Comparison of ENCODE assay signal across 10 mouse cellular contexts in the genomic region with DNA sequence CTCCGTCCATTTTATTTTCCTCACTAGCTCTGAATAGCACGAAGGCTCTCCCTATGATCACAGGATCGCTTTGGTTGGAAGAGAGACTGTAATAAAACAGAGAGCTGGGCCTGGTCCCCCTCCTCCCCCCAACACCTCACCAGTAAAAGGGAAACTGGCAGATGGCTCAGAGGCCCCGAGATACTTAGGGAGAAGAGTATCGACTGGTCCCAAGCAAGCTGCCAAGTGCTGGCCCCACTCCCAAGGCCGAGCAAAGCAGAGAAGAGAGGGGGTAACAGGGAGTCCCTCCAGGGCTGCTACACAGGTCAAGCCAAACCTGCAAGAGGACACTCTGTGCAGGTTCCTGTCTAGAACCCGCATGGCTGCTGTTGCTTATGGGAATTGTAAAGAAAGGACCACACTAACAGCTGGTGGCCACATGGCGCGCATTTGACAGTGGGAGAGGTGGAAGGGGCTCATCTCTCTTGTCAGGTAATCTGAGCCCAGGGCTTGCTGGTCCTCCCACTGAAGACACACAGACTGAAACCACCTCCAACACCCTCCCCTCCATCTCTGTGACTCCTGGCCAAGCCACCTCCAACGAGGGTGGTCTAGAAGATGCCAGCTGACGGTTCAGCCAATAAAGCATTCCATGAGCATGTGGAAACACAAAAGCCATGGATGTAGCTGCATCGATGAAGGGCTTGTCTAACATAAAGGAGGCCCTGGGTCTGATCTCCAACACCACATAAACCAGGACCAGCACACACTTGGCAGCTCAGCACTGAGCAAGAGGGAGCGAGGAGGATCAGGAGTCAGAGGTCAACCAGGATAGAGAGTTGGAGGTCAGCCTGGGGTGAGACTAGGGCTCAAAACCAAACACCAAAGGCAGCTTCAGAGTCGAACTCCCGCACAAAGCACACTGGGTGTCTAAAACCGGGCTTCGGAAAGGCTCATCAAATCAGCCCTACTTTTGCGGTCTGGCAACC. TPM values are rescaled to one million over a fixed set of nuclear protein-coding genes. Genes with fewer than 3 reads are reported as not detected.
DNase-seq lines count a peak whose midpoint lies in the region; ATAC-seq lines count a peak whose summit lies in the region.
"Had no signal": no experiment of that assay in that cellular context is flagged by ENCODE, and none has a peak within 500 bp of the region (broad histone marks: within the 10 kb centered on the region; RNA-seq: fewer than 3 reads in every experiment).

No protein-coding gene starts in this region.

- 39% methylated on average over 18 of the region's 18 CpGs for WGBS in forebrain, embryonic 14.5 days

- no peaks in the 10 kb centered on the region for H3K9me3 ChIP-seq in forebrain, embryonic 14.5 days (replicated peaks; ENCODE audit: control insufficient read depth, low read length)

- H3K4me3 ChIP-seq in forebrain, embryonic 14.5 days (ENCODE audit: low read depth, low read length), result no peak overlapping the region

- peak overlapping the region; percentile 1; the same call in 1 of the 2 replicates for H3K4me2 ChIP-seq in forebrain, embryonic 14.5 days (ENCODE audit: low read length)

- peak overlapping the region; percentile 59 for H3K27ac ChIP-seq in forebrain, embryonic 14.5 days (ENCODE audit: low read depth, low read length)

- no peaks in the 10 kb centered on the region for H3K36me3 ChIP-seq in forebrain, embryonic 14.5 days (ENCODE audit: control insufficient read depth, insufficient read depth, low read length)

- no peaks in the 10 kb centered on the region for H3K27me3 ChIP-seq in forebrain, embryonic 14.5 days (replicated peaks; ENCODE audit: control insufficient read depth, insufficient read depth, low read length)
- H3K27me3 ChIP-seq: CH12.LX had no signal

- peak; percentile 83 for ATAC-seq in forebrain, embryonic 14.5 days

- peak; percentile 54 for DNase-seq in gastrocnemius, postnatal 10 days
- DNase-seq in gastrocnemius, adult 18-20 months (ENCODE audit: low spot score), result no peak
- DNase-seq in ZHBTc4 (ENCODE audit: low read depth, low spot score), result peak; percentile 40
- DNase-seq in forebrain, embryonic 14.5 days (ENCODE audit: low spot score), result peak; percentile 86
- DNase-seq in lung, postnatal 4 days, result peak; percentile 41 to 63
- DNase-seq in layer of hippocampus, postnatal 14 days (ENCODE audit: low spot score in 2 of 2), result no peak
- no peak for DNase-seq in kidney, postnatal 36 days
- DNase-seq in frontal cortex, postnatal 10 days (ENCODE audit: low spot score in 2 of 2), result no peak

- H3K4me1 ChIP-seq in forebrain, embryonic 14.5 days (ENCODE audit: control insufficient read depth, insufficient read depth, low read length), result peaks cover 42% of the 10 kb centered on the region

- no peak overlapping the region for H3K9ac ChIP-seq in forebrain, embryonic 14.5 days (ENCODE audit: low read length)

RNA-seq across cellular contexts. Expression of gene Ror2, which starts 49.2 kb away (rescaled TPM):
- 1 to 10 TPM; 3.3 to 4.6 TPM for total RNA-seq in gastrocnemius, postnatal 10 days (2021)
- total RNA-seq in gastrocnemius, adult 18-20 months (2021), result under 1 TPM; 0.40 to 0.41 TPM
- 2.2 and 2.6 TPM in 2 replicates for polyA plus RNA-seq in forebrain, embryonic 14.5 days (2014; fragmentation: Nextera tagmentation; extraction: Ambion mirVana)
- total RNA-seq in layer of hippocampus, postnatal 14 days (2021), result 1 to 10 TPM; 1.4 to 1.8 TPM
- total RNA-seq: liver, adult 2 months had no signal

Comparison
In these comparisons a context has a peak if more than half of its experiments do, and no peak if none do; other contexts are left out.
1. DNase-seq: peak in gastrocnemius, postnatal 10 days (single experiment), ZHBTc4 (single experiment), forebrain, embryonic 14.5 days (single experiment) and lung, postnatal 4 days (2 of 2); none in gastrocnemius, adult 18-20 months (single experiment), layer of hippocampus, postnatal 14 days (0 of 2), kidney, postnatal 36 days (0 of 2) and frontal cortex, postnatal 10 days (0 of 2).